7 mouse cellular contexts compared by ENCODE assay signal in the genomic region with DNA sequence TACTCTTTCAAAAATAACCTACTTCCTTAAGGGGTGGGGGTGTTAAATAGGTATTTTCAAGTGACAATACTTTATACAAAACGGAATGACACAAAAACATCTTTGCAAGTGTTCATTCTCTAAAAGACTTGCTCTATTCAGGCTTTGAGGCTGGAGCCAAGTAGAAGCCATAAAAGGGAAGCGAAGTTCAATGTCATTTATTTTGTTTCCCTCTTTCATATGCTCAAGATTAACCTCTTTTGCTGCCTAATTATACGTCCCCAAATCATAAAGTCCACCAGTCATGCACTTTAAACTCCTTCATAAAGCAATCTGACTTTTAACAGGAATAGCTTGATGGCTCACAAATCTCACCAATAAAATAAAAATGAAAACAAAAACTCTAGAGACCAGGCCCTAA. TPM values are rescaled to one million over a fixed set of nuclear protein-coding genes. Genes with fewer than 3 reads are reported as not detected.
A peak's percentile ranks its signal among the peaks of the same experiment; 100 is the strongest.
DNase-seq lines count a peak whose midpoint lies in the region; ATAC-seq and TF ChIP-seq lines count a peak whose summit lies in the region.

No protein-coding gene starts in this region.

- H3K27ac ChIP-seq in lung, embryonic 16.5 days (ENCODE audit: low read length) = no peak overlapping the region
- no peak overlapping the region for H3K27ac ChIP-seq in forebrain, embryonic 12.5 days
- no peak overlapping the region for H3K27ac ChIP-seq in limb, embryonic 15.5 days
- peak overlapping the region; percentile 100 for H3K27ac ChIP-seq in stomach, postnatal 0 days (replicated peaks)

- H3K4me3 ChIP-seq in lung, embryonic 16.5 days (ENCODE audit: low read length) = peak overlapping the region; percentile 94
- H3K4me3 ChIP-seq in forebrain, embryonic 12.5 days (replicated peaks) = peak overlapping the region; percentile 92
- H3K4me3 ChIP-seq in limb, embryonic 15.5 days = peak overlapping the region; percentile 88
- peak overlapping the region; percentile 97 for H3K4me3 ChIP-seq in stomach, postnatal 0 days (ENCODE audit: low read depth, low read length)

- TF ChIP-seq CTCF in stomach, postnatal 0 days (IDR thresholded peaks at IDR 0.05; ENCODE audit: low read depth) = no peak

- no peak for TF ChIP-seq EP300 in stomach, postnatal 0 days (optimal IDR thresholded peaks at IDR 0.05)

- 7% methylated on average over 3 of the region's 3 CpGs for WGBS in lung, embryonic 16.5 days
- 16% methylated on average over 3 of the region's 3 CpGs for WGBS in forebrain, embryonic 12.5 days
- WGBS in limb, embryonic 15.5 days = 11% methylated on average over 3 of the region's 3 CpGs
- WGBS in stomach, postnatal 0 days = 2% methylated on average over 3 of the region's 3 CpGs

- no peak for ATAC-seq in lung, embryonic 16.5 days (ENCODE audit: low read depth)
- ATAC-seq in forebrain, embryonic 12.5 days (ENCODE audit: low FRiP score) = no peak
- ATAC-seq in limb, embryonic 15.5 days (ENCODE audit: insufficient number of reproducible peaks, low FRiP score, low TSS enrichment, low read depth) = no peak
- ATAC-seq in stomach, postnatal 0 days (ENCODE audit: low FRiP score, low TSS enrichment) = no peak

- H3K36me3 ChIP-seq in lung, embryonic 16.5 days (ENCODE audit: control insufficient read depth, insufficient read depth, low read length) = no peaks in the 10 kb centered on the region
- H3K36me3 ChIP-seq in forebrain, embryonic 12.5 days (replicated peaks) = no peaks in the 10 kb centered on the region
- H3K36me3 ChIP-seq in limb, embryonic 15.5 days = no peaks in the 10 kb centered on the region
- no peaks in the 10 kb centered on the region for H3K36me3 ChIP-seq in stomach, postnatal 0 days (ENCODE audit: control insufficient read depth, insufficient read depth, low read length)

- H3K9me3 ChIP-seq in lung, embryonic 16.5 days (ENCODE audit: control insufficient read depth, low read length) = no peaks in the 10 kb centered on the region
- no peaks in the 10 kb centered on the region for H3K9me3 ChIP-seq in forebrain, embryonic 12.5 days
- no peaks in the 10 kb centered on the region for H3K9me3 ChIP-seq in limb, embryonic 15.5 days
- no peaks in the 10 kb centered on the region for H3K9me3 ChIP-seq in stomach, postnatal 0 days (ENCODE audit: control insufficient read depth, low read length)

- peak overlapping the region; percentile 72 for H3K4me2 ChIP-seq in lung, embryonic 16.5 days (ENCODE audit: low read depth, low read length)
- peak overlapping the region; percentile 84 for H3K4me2 ChIP-seq in forebrain, embryonic 12.5 days
- H3K4me2 ChIP-seq in limb, embryonic 15.5 days = peak overlapping the region; percentile 66
- peak overlapping the region; percentile 86 for H3K4me2 ChIP-seq in stomach, postnatal 0 days (replicated peaks; ENCODE audit: low read depth)

- H3K27me3 ChIP-seq in lung, embryonic 16.5 days (ENCODE audit: control insufficient read depth, insufficient read depth, low read depth, low read length) = no peaks in the 10 kb centered on the region
- H3K27me3 ChIP-seq in forebrain, embryonic 12.5 days = 0 out of 2 replicates have a peak, but pooled peaks cover under 1% of the 10 kb centered on the region
- H3K27me3 ChIP-seq in limb, embryonic 15.5 days = no peaks in the 10 kb centered on the region
- no peaks in the 10 kb centered on the region for H3K27me3 ChIP-seq in stomach, postnatal 0 days (ENCODE audit: control insufficient read depth, insufficient read depth, low read length)

- no peak overlapping the region for H3K9ac ChIP-seq in lung, embryonic 16.5 days (ENCODE audit: low read length)
- H3K9ac ChIP-seq in forebrain, embryonic 12.5 days = peak overlapping the region; percentile 99; the same call in 1 of the 2 replicates
- H3K9ac ChIP-seq in limb, embryonic 15.5 days = peak overlapping the region; percentile 18; the same call in 1 of the 2 replicates
- H3K9ac ChIP-seq in stomach, postnatal 0 days (ENCODE audit: low read length) = peak overlapping the region; percentile 100

- H3K4me1 ChIP-seq in lung, embryonic 16.5 days (replicated peaks; ENCODE audit: control insufficient read depth, insufficient read depth, low read length) = peaks cover 13% of the 10 kb centered on the region
- H3K4me1 ChIP-seq in forebrain, embryonic 12.5 days = peaks cover 27% of the 10 kb centered on the region
- H3K4me1 ChIP-seq in limb, embryonic 15.5 days = peaks cover 16% of the 10 kb centered on the region
- H3K4me1 ChIP-seq in stomach, postnatal 0 days (replicated peaks; ENCODE audit: control insufficient read depth, insufficient read depth) = no peaks in the 10 kb centered on the region; the same call in 1 of the 2 replicates

- DNase-seq in lung, postnatal 14 days = no peak
- no peak for DNase-seq in stomach, postnatal 0 days (ENCODE audit: low spot score)
- DNase-seq in layer of hippocampus, postnatal 14 days (ENCODE audit: low spot score in 2 of 2) = no peak
- no peak for DNase-seq in urinary bladder, postnatal 10 days (ENCODE audit: low spot score)

RNA-seq across cellular contexts. Expression of a gene that starts 1.9 kb away (rescaled TPM):
- polyA plus RNA-seq in lung, embryonic 16.5 days (2015; fragmentation: Nextera tagmentation; extraction: Ambion mirVana) = 16.8 and 17.2 TPM in 2 replicates
- 23.0 and 23.2 TPM in 2 replicates for polyA plus RNA-seq in forebrain, embryonic 12.5 days (2016; fragmentation: Nextera tagmentation; extraction: Ambion mirVana)
- polyA plus RNA-seq in limb, embryonic 15.5 days (2015; fragmentation: Nextera tagmentation; extraction: Ambion mirVana) = 15.4 and 20.3 TPM in 2 replicates
- polyA plus RNA-seq in stomach, postnatal 0 days (2015; fragmentation: Nextera tagmentation; extraction: Ambion mirVana) = 15.7 and 16.1 TPM in 2 replicates
- 10 to 100 TPM; 39.4 to 42.8 TPM for total RNA-seq in layer of hippocampus, postnatal 14 days (2021)
